Mouse (Mus musculus) CH12.LX (cell line): Measurements from ENCODE around the gene Supt3. TPM values are rescaled to one million over a fixed set of nuclear protein-coding genes. Genes with fewer than 3 reads are reported as not detected.

Experiments used
- DNase-seq: peaks from one replicate; pipeline ENCODE4 v3.0.0-alpha.2; 2013; ENCODE audit errors: extremely low read depth
- H3K27ac ChIP-seq: 2 replicates; pipeline ENCODE4 v1.5.1; 2012; ENCODE audit warnings: low read depth, mild to moderate bottlenecking, control low read depth, moderate library complexity; ENCODE audit not compliant: insufficient read depth
- H3K27me3 ChIP-seq: replicated peaks from 2 replicates; pipeline ENCODE3; 2012; ENCODE audit warnings: inconsistent platforms
- H3K36me3 ChIP-seq, 2 experiments: replicated peaks in 1 of 2; 2 replicates each; pipeline versions ENCODE3 to v1.6.1; 2012; ENCODE audit warnings: inconsistent platforms in 1 of 2, low read length in 1 of 2, mild to moderate bottlenecking in 1 of 2, mixed read lengths in 1 of 2, moderate library complexity in 1 of 2; ENCODE audit not compliant: control insufficient read depth in 1 of 2, insufficient read depth in 1 of 2
- H3K4me1 ChIP-seq, 2 experiments: 2 replicates each; pipeline ENCODE4 v1.6.1; 2012; ENCODE audit warnings: inconsistent platforms in 1 of 2, moderate library complexity in 1 of 2; ENCODE audit not compliant: insufficient read depth in 2 of 2, control insufficient read depth in 1 of 2
- H3K4me2 ChIP-seq: 2 replicates; pipeline ENCODE4 v1.6.1; 2012; ENCODE audit warnings: low read depth, mild to moderate bottlenecking, control low read depth; ENCODE audit not compliant: poor library complexity, insufficient read depth, severe bottlenecking
- H3K4me3 ChIP-seq, 3 experiments: fragments of 150-350 bp in 1 of 3; sonication (generic) in 1 of 3; replicated peaks in 1 of 3; 2 replicates each; pipeline versions ENCODE3 to v1.5.1; 2011 to 2012; ENCODE audit warnings: low read depth in 2 of 3, low read length in 2 of 3, mild to moderate bottlenecking in 2 of 3, moderate library complexity in 2 of 3, control low read depth in 1 of 3, improper control_type of control experiment in 1 of 3, inconsistent platforms in 1 of 3, mixed read lengths in 1 of 3; ENCODE audit not compliant: poor library complexity in 1 of 3
- H3K79me2 ChIP-seq: replicated peaks from 2 replicates; pipeline ENCODE4 v1.6.1; 2012; ENCODE audit warnings: mild to moderate bottlenecking, moderate library complexity; ENCODE audit not compliant: control insufficient read depth, poor library complexity, insufficient read depth, severe bottlenecking; ENCODE audit errors: extremely low read depth
- H3K9ac ChIP-seq: 2 replicates; pipeline ENCODE4 v1.6.1; 2012; ENCODE audit warnings: low read depth, mild to moderate bottlenecking, control low read depth, moderate library complexity; ENCODE audit not compliant: insufficient read depth
- H3K9me3 ChIP-seq: replicated peaks from 2 replicates; pipeline ENCODE3; 2012; ENCODE audit warnings: low read length, inconsistent platforms, mixed read lengths
- BHLHE40 ChIP-seq: IDR thresholded peaks from 2 replicates; pipeline ENCODE4 v1.6.1; 2011; ENCODE audit warnings: mild to moderate bottlenecking, low read depth, low read length, improper control_type of control experiment
- CHD1 ChIP-seq: IDR thresholded peaks from 2 replicates; pipeline ENCODE4 v1.6.1; 2012; ENCODE audit warnings: low read depth, low read length, improper control_type of control experiment, inconsistent platforms
- CHD2 ChIP-seq: IDR thresholded peaks from 2 replicates; pipeline ENCODE4 v1.6.1; 2011; ENCODE audit warnings: low read length, improper control_type of control experiment
- CTCF ChIP-seq, 2 experiments: IDR thresholded peaks in 1 of 2; conservative IDR thresholded peaks in 1 of 2; 2 replicates each; pipeline ENCODE4 v1.5.1; 2011 to 2012; ENCODE audit warnings: low read depth in 2 of 2, low read length in 2 of 2, improper control_type of control experiment in 1 of 2, inconsistent platforms in 1 of 2, mild to moderate bottlenecking in 1 of 2, moderate library complexity in 1 of 2
- ETS1 ChIP-seq: conservative IDR thresholded peaks from 2 replicates; pipeline ENCODE4 v1.6.1; 2012; ENCODE audit warnings: low read depth, mild to moderate bottlenecking, inconsistent platforms, low read length, improper control_type of control experiment, moderate library complexity
- JUND ChIP-seq: conservative IDR thresholded peaks from 2 replicates; pipeline ENCODE4 v1.6.1; 2011; ENCODE audit warnings: low read depth, low read length, improper control_type of control experiment
- KAT2A ChIP-seq: IDR thresholded peaks from 2 replicates; pipeline ENCODE4 v1.6.1; 2012; ENCODE audit warnings: low read length, improper control_type of control experiment, inconsistent platforms; ENCODE audit not compliant: insufficient replicate concordance
- MAFK ChIP-seq: IDR thresholded peaks from 2 replicates; pipeline ENCODE4 v1.6.1; 2011; ENCODE audit warnings: low read length, improper control_type of control experiment; ENCODE audit not compliant: insufficient replicate concordance
- NRF1 ChIP-seq: IDR thresholded peaks from 2 replicates; pipeline ENCODE4 v1.6.1; 2014; ENCODE audit warnings: low read depth, mild to moderate bottlenecking, inconsistent platforms, low read length, improper control_type of control experiment, moderate library complexity
- PAX5 ChIP-seq: IDR thresholded peaks from 2 replicates; pipeline ENCODE4 v1.6.1; 2012; ENCODE audit warnings: low read length, inconsistent platforms, mixed read lengths
- POLR2A ChIP-seq: IDR thresholded peaks from 2 replicates; pipeline ENCODE4 v1.6.1; 2011; ENCODE audit warnings: low read depth, mild to moderate bottlenecking, improper control_type of control experiment, low read length
- RAD21 ChIP-seq: IDR thresholded peaks from 2 replicates; pipeline ENCODE4 v1.6.1; 2011; ENCODE audit warnings: low read depth, mild to moderate bottlenecking, low read length, improper control_type of control experiment, moderate library complexity
- SMC3 ChIP-seq: IDR thresholded peaks from 2 replicates; pipeline ENCODE4 v1.6.1; 2011; ENCODE audit warnings: low read depth, low read length, improper control_type of control experiment
- TBP ChIP-seq: conservative IDR thresholded peaks from 2 replicates; pipeline ENCODE4 v1.6.1; 2011; ENCODE audit warnings: low read depth, low read length, improper control_type of control experiment
- UBTF ChIP-seq: IDR thresholded peaks from 2 replicates; pipeline ENCODE4 v1.6.1; 2012; ENCODE audit warnings: low read depth, mild to moderate bottlenecking, inconsistent platforms, low read length, improper control_type of control experiment, moderate library complexity
- USF2 ChIP-seq: conservative IDR thresholded peaks from 2 replicates; pipeline ENCODE4 v1.6.1; 2011; ENCODE audit warnings: low read depth, low read length, improper control_type of control experiment
- ZC3H11A ChIP-seq: IDR thresholded peaks from 2 replicates; pipeline ENCODE4 v1.6.1; 2012; ENCODE audit warnings: low read depth, mild to moderate bottlenecking, inconsistent platforms, low read length, improper control_type of control experiment
- ZKSCAN1 ChIP-seq: IDR thresholded peaks from 2 replicates; pipeline ENCODE4 v1.6.1; 2012; ENCODE audit warnings: low read depth, inconsistent platforms, low read length, improper control_type of control experiment, borderline replicate concordance
- ZMIZ1 ChIP-seq: IDR thresholded peaks from 2 replicates; pipeline ENCODE4 v1.6.1; 2012; ENCODE audit warnings: low read depth, mild to moderate bottlenecking, inconsistent platforms, low read length, improper control_type of control experiment
- dilution Hi-C: fragments of 300-500 bp; cut with MboI; formaldehyde crosslinking; loops from 2 replicates; pipeline ENCODE4 v1.14.3; 2020; ENCODE audit warnings: low sequenced_read_pairs; ENCODE audit not compliant: extremely low pct_unique_long_range_greater_than_20kb, extremely low pct_ligation_motif_present
- in situ Hi-C: fragments of 300-500 bp; cut with MboI; formaldehyde crosslinking; loops from 3 replicates; pipeline ENCODE4 v1.14.3; 2019; ENCODE audit warnings: low sequenced_read_pairs, low pct_ligation_motif_present, low pct_unique_long_range_greater_than_20kb, mixed read lengths
- polyA plus RNA-seq: library from polyadenylated mRNA; unstranded; fragments of >175 nt; gene quantifications from 2 replicates; pipeline ENCODE4 v1.2.1, GENCODE M21; 2012; ENCODE audit warnings: low read depth; ENCODE audit not compliant: insufficient read length
- total RNA-seq, 2 experiments: library from RNA; depleted of rRNA; stranded (reverse); fragments of 300-350 nt in 1 of 2; fragments of >200 nt in 1 of 2; gene quantifications; 2 replicates each; pipeline ENCODE4 v1.2.3; 2012 to 2014

Gene Supt3
- total and polyA plus RNA-seq, 3 experiments: 8.3 to 22.7 (median 13.1) TPM

GRCm38 (mm10) chr17:45072495-45073347, 295.8 kb downstream of the Supt3 start:
- TF ChIP-seq ZC3H11A (no peak), POLR2A (no peak), BHLHE40 (no peak)
- no peaks in the 10 kb centered on the region for H3K79me2 ChIP-seq
- no peak overlapping the region for H3K4me2 ChIP-seq
- in situ Hi-C loops (no loop called here), dilution Hi-C loops (no loop called here)
- peaks cover 0 to 3% of the 10 kb centered on the region in 2 experiments for H3K36me3 ChIP-seq
- no peak overlapping the region for H3K9ac ChIP-seq
- no peaks in the 10 kb centered on the region for H3K27me3 ChIP-seq
- DNase-seq: no peak
- H3K4me3 ChIP-seq: peak overlapping the region in 1 of 3 experiments; percentile 23
- no peak overlapping the region for H3K27ac ChIP-seq
- H3K9me3 ChIP-seq: no peaks in the 10 kb centered on the region
- H3K4me1 ChIP-seq: peaks cover 3 to 6% of the 10 kb centered on the region in 2 experiments; a peak in 3 of 4 replicates

GRCm38 (mm10) chr17:45073348-45073634, 296.3 kb downstream of the Supt3 start:
- peaks cover 3 to 6% of the 10 kb centered on the region in 2 experiments; a peak in 3 of 4 replicates for H3K4me1 ChIP-seq
- peaks cover 0 to 3% of the 10 kb centered on the region in 2 experiments for H3K36me3 ChIP-seq

GRCm38 (mm10) chr17:45073779-45074178, 296.8 kb downstream of the Supt3 start:
- H3K4me3 ChIP-seq: no peak overlapping the region
- no peak overlapping the region for H3K27ac ChIP-seq
- no peak overlapping the region for H3K9ac ChIP-seq
- dilution Hi-C loops: no loop called here
- in situ Hi-C loops: no loop called here
- H3K4me1 ChIP-seq: peaks cover 3 to 6% of the 10 kb centered on the region in 2 experiments; a peak in 3 of 4 replicates
- H3K36me3 ChIP-seq: peaks cover 0 to 3% of the 10 kb centered on the region in 2 experiments
- no peak overlapping the region for H3K4me2 ChIP-seq
- H3K9me3 ChIP-seq: no peaks in the 10 kb centered on the region
- TF ChIP-seq ZMIZ1: no peak
- TF ChIP-seq SMC3: peak; percentile 20
- TF ChIP-seq ZKSCAN1: no peak
- no peak for TF ChIP-seq POLR2A
- no peak for TF ChIP-seq JUND
- no peak for TF ChIP-seq ETS1
- TF ChIP-seq CHD2: no peak
- TF ChIP-seq TBP: no peak
- TF ChIP-seq CTCF (conservative IDR thresholded peaks at IDR 0.05 in 1 of 2, IDR thresholded peaks at IDR 0.05 in 1 of 2; ENCODE audit: low read depth in 2 of 2, low read length in 2 of 2): peak in 1 of 2 experiments; percentile 40; a peak in 2 of 4 replicates
- no peak for TF ChIP-seq CHD1
- no peak for TF ChIP-seq USF2
- peak; percentile 20 for TF ChIP-seq RAD21
- no peak for DNase-seq
- no peaks in the 10 kb centered on the region for H3K79me2 ChIP-seq
- H3K27me3 ChIP-seq: no peaks in the 10 kb centered on the region

More at GRCm38 (mm10) chr17:45073348-45073634, 296.3 kb downstream of the Supt3 start:
- Histone ChIP-seq H3K9me3 (no peaks in the 10 kb centered on the region), H3K27ac (no peak overlapping the region), H3K9ac (no peak overlapping the region), H3K4me2 (no peak overlapping the region), H3K27me3 (no peaks in the 10 kb centered on the region), H3K79me2 (no peaks in the 10 kb centered on the region), H3K4me3 (no peak overlapping the region)
- no peak for DNase-seq
- TF ChIP-seq CTCF (conservative IDR thresholded peaks at IDR 0.05 in 1 of 2, IDR thresholded peaks at IDR 0.05 in 1 of 2; ENCODE audit: low read depth in 2 of 2, low read length in 2 of 2) (no peak), UBTF (no peak), JUND (no peak), MAFK (no peak), PAX5 (no peak), USF2 (no peak), KAT2A (no peak), NRF1 (no peak), RAD21 (no peak)
- in situ Hi-C loops: no loop called here
- dilution Hi-C loops: no loop called here
